Comparison of ENCODE assay signal across 8 mouse cellular contexts in the genomic region with DNA sequence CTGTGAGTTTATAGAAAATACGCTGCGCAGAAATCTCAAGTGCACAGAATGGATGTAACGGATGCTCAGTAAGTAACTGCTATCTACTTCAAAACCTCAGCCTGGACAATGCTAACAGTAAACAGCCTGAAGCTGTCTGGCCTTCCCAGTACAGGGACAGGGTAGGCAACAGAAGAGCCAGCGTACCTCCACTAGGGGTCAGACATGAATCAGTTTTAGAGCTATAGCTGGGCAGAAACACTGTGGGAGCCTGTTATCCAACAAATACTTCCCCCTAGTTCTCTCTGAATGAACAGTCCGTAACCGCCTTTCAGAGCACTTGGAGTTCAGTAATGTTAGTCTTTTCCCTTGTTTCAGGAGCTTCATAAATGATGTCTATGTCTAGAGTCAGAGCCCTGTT.
DNase-seq lines count a peak whose midpoint lies in the region; ATAC-seq and TF ChIP-seq lines count a peak whose summit lies in the region.

No protein-coding gene starts in this region.

- H3K36me3 ChIP-seq in embryonic facial prominence, embryonic 15.5 days, result no peaks in the 10 kb centered on the region
- no peaks in the 10 kb centered on the region; the same call in 1 of the 2 replicates for H3K36me3 ChIP-seq in heart, embryonic 10.5 days
- no peaks in the 10 kb centered on the region for H3K36me3 ChIP-seq in kidney, embryonic 14.5 days (ENCODE audit: control insufficient read depth, insufficient read depth, low read length)
- H3K36me3 ChIP-seq in limb, embryonic 15.5 days, result no peaks in the 10 kb centered on the region
- no peaks in the 10 kb centered on the region for H3K36me3 ChIP-seq in midbrain, postnatal 0 days (ENCODE audit: insufficient read depth, low read length)

- H3K4me2 ChIP-seq in embryonic facial prominence, embryonic 15.5 days (replicated peaks), result no peak overlapping the region
- peak overlapping the region; percentile 4; the same call in 1 of the 2 replicates for H3K4me2 ChIP-seq in kidney, embryonic 14.5 days (replicated peaks; ENCODE audit: low read depth, low read length)
- no peak overlapping the region for H3K4me2 ChIP-seq in limb, embryonic 15.5 days
- no peak overlapping the region for H3K4me2 ChIP-seq in midbrain, postnatal 0 days (ENCODE audit: low read depth, low read length, poor library complexity, severe bottlenecking)

- TF ChIP-seq CTCF in bone marrow, adult 2 months (IDR thresholded peaks at IDR 0.05; ENCODE audit: control insufficient read depth, insufficient read depth, low read length), result peak; percentile 65
- TF ChIP-seq CTCF in midbrain, postnatal 0 days (IDR thresholded peaks at IDR 0.05), result peak; percentile 89

- ATAC-seq in embryonic facial prominence, embryonic 15.5 days (ENCODE audit: insufficient number of reproducible peaks, low FRiP score, low TSS enrichment, low read depth), result peak; percentile 70; the same call in 1 of the 2 replicates
- ATAC-seq in kidney, embryonic 14.5 days (ENCODE audit: low FRiP score, low TSS enrichment), result peak; percentile 93
- peak; percentile 84; the same call in 1 of the 2 replicates for ATAC-seq in limb, embryonic 15.5 days (ENCODE audit: insufficient number of reproducible peaks, low FRiP score, low TSS enrichment, low read depth)
- ATAC-seq in midbrain, postnatal 0 days (ENCODE audit: low FRiP score), result peak; percentile 83

- no peak for TF ChIP-seq POLR2A in bone marrow, adult 2 months (IDR thresholded peaks at IDR 0.05; ENCODE audit: borderline replicate concordance, control insufficient read depth, low read depth, low read length)

- H3K4me3 ChIP-seq in bone marrow, adult 2 months (replicated peaks; ENCODE audit: control insufficient read depth, low read depth, low read length), result no peak overlapping the region
- no peak overlapping the region for H3K4me3 ChIP-seq in embryonic facial prominence, embryonic 15.5 days (replicated peaks)
- H3K4me3 ChIP-seq in heart, embryonic 10.5 days, result no peak overlapping the region
- H3K4me3 ChIP-seq in kidney, embryonic 14.5 days (ENCODE audit: low read length), result no peak overlapping the region
- H3K4me3 ChIP-seq in limb, embryonic 15.5 days, result no peak overlapping the region
- no peak overlapping the region for H3K4me3 ChIP-seq in midbrain, postnatal 0 days (ENCODE audit: low read depth, low read length)

- H3K27me3 ChIP-seq in embryonic facial prominence, embryonic 15.5 days, result no peaks in the 10 kb centered on the region
- H3K27me3 ChIP-seq in heart, embryonic 10.5 days (ENCODE audit: insufficient read depth, poor library complexity, severe bottlenecking), result no peaks in the 10 kb centered on the region
- H3K27me3 ChIP-seq in kidney, embryonic 14.5 days (ENCODE audit: control insufficient read depth, insufficient read depth, low read length), result no peaks in the 10 kb centered on the region
- no peaks in the 10 kb centered on the region for H3K27me3 ChIP-seq in limb, embryonic 15.5 days
- no peaks in the 10 kb centered on the region for H3K27me3 ChIP-seq in midbrain, postnatal 0 days (ENCODE audit: insufficient read depth, low read length)

- H3K9ac ChIP-seq in embryonic facial prominence, embryonic 15.5 days, result no peak overlapping the region
- H3K9ac ChIP-seq in kidney, embryonic 14.5 days (ENCODE audit: low read depth, low read length), result no peak overlapping the region
- H3K9ac ChIP-seq in limb, embryonic 15.5 days, result no peak overlapping the region
- H3K9ac ChIP-seq in midbrain, postnatal 0 days (replicated peaks; ENCODE audit: low read length, poor library complexity, severe bottlenecking), result no peak overlapping the region

- WGBS in bone marrow, adult 2 months, result 32% methylated on average over 6 of the region's 6 CpGs
- 37% methylated on average over 6 of the region's 6 CpGs for WGBS in embryonic facial prominence, embryonic 15.5 days
- 36% methylated on average over 6 of the region's 6 CpGs for WGBS in heart, embryonic 10.5 days
- WGBS in kidney, embryonic 14.5 days, result 44% methylated on average over 6 of the region's 6 CpGs
- WGBS in limb, embryonic 15.5 days, result 41% methylated on average over 6 of the region's 6 CpGs
- WGBS in midbrain, postnatal 0 days, result 37% methylated on average over 6 of the region's 6 CpGs

- H3K27ac ChIP-seq in bone marrow, adult 2 months (ENCODE audit: control insufficient read depth, insufficient read depth, low read depth, low read length, poor library complexity), result no peak overlapping the region
- H3K27ac ChIP-seq in embryonic facial prominence, embryonic 15.5 days (replicated peaks), result no peak overlapping the region
- no peak overlapping the region for H3K27ac ChIP-seq in heart, embryonic 10.5 days
- H3K27ac ChIP-seq in kidney, embryonic 14.5 days (ENCODE audit: low read depth, low read length), result no peak overlapping the region
- no peak overlapping the region for H3K27ac ChIP-seq in limb, embryonic 15.5 days
- no peak overlapping the region for H3K27ac ChIP-seq in midbrain, postnatal 0 days (ENCODE audit: low read depth, low read length)

- H3K9me3 ChIP-seq in embryonic facial prominence, embryonic 15.5 days (replicated peaks), result no peaks in the 10 kb centered on the region
- no peaks in the 10 kb centered on the region for H3K9me3 ChIP-seq in heart, embryonic 10.5 days
- H3K9me3 ChIP-seq in kidney, embryonic 14.5 days (ENCODE audit: control insufficient read depth, low read length), result no peaks in the 10 kb centered on the region
- H3K9me3 ChIP-seq in limb, embryonic 15.5 days, result no peaks in the 10 kb centered on the region
- H3K9me3 ChIP-seq in midbrain, postnatal 0 days (ENCODE audit: low read length), result no peaks in the 10 kb centered on the region

- peak; percentile 76 to 78 for DNase-seq in B cell, adult 2 months
- DNase-seq in heart, embryonic 10.5 days (ENCODE audit: low spot score), result peak; percentile 88
- peak; percentile 90 for DNase-seq in midbrain, postnatal 0 days (ENCODE audit: low spot score)
- peak; percentile 71 to 72 for DNase-seq in spleen, postnatal 36 days (ENCODE audit: low spot score in 2 of 2)

- H3K4me1 ChIP-seq in bone marrow, adult 2 months (ENCODE audit: control insufficient read depth, insufficient read depth, low read length), result no peaks in the 10 kb centered on the region; the same call in 1 of the 2 replicates
- no peaks in the 10 kb centered on the region for H3K4me1 ChIP-seq in embryonic facial prominence, embryonic 15.5 days
- peaks cover 10% of the 10 kb centered on the region for H3K4me1 ChIP-seq in heart, embryonic 10.5 days
- H3K4me1 ChIP-seq in kidney, embryonic 14.5 days (ENCODE audit: control insufficient read depth, insufficient read depth, low read length), result no peaks in the 10 kb centered on the region
- no peaks in the 10 kb centered on the region for H3K4me1 ChIP-seq in limb, embryonic 15.5 days
- no peaks in the 10 kb centered on the region for H3K4me1 ChIP-seq in midbrain, postnatal 0 days (ENCODE audit: insufficient read depth, low read length)
